Mouse (Mus musculus) 416B (cell line): Measurements from ENCODE around the gene Chrnb1.
A peak's percentile ranks its signal among the peaks of the same experiment; 100 is the strongest.

Experiments
- DNase-seq: peaks from one replicate; pipeline ENCODE4 v3.0.0; 2011; ENCODE audit warnings: low read depth

Gene Chrnb1

GRCm38 (mm10) chr11:69774961-69775360, 20.8 kb downstream of the Chrnb1 start:
- no peak for DNase-seq

GRCm38 (mm10) chr11:69767625-69767909, 28.2 kb downstream of the Chrnb1 start:
- no peak for DNase-seq

- DNase-seq: no peak
These were observed 28.7 kb downstream of the Chrnb1 start for GRCm38 (mm10) chr11:69766872-69767624.

- peak; percentile 40 for DNase-seq
These were observed 29.6 kb downstream of the Chrnb1 start for GRCm38 (mm10) chr11:69766126-69766609.

GRCm38 (mm10) chr11:69765221-69766125, 30.3 kb downstream of the Chrnb1 start, which contains the start of gene Zbtb4:
Zbtb4 (plus strand) TSS chr11:69765912.
- peak; percentile 39 for DNase-seq

- peak; percentile 62 for DNase-seq
These were observed 32.2 kb downstream of the Chrnb1 start for GRCm38 (mm10) chr11:69763551-69763950.

- no peak for DNase-seq
These were observed 33.9 kb downstream of the Chrnb1 start, which contains the start of gene Slc35g3 for GRCm38 (mm10) chr11:69761868-69762267. Slc35g3 (minus strand) TSS chr11:69761968.

GRCm38 (mm10) chr11:69760901-69761200, 34.9 kb downstream of the Chrnb1 start:
- DNase-seq: no peak

- no peak for DNase-seq
These were observed 35.4 kb downstream of the Chrnb1 start for GRCm38 (mm10) chr11:69760160-69760900.

- peak; percentile 97 for DNase-seq
These were observed 36.6 kb downstream of the Chrnb1 start for GRCm38 (mm10) chr11:69758971-69759721.

GRCm38 (mm10) chr11:69758478-69758970, 37.2 kb downstream of the Chrnb1 start, which contains the start of gene Polr2a:
Polr2a (minus strand) TSS chr11:69758637.
- DNase-seq: peak; percentile 99

- peak; percentile 95 for DNase-seq
These were observed 37.7 kb downstream of the Chrnb1 start for GRCm38 (mm10) chr11:69758090-69758456.

GRCm38 (mm10) chr11:69757303-69758089, 38.2 kb downstream of the Chrnb1 start:
- no peak for DNase-seq

- peak; percentile 82 for DNase-seq
These were observed 41.0 kb downstream of the Chrnb1 start for GRCm38 (mm10) chr11:69754701-69755100.

GRCm38 (mm10) chr11:69754233-69754632, 41.5 kb downstream of the Chrnb1 start:
- DNase-seq: no peak

- DNase-seq: peak; percentile 74
These were observed 43.1 kb downstream of the Chrnb1 start for GRCm38 (mm10) chr11:69752686-69753085.

- peak; percentile 73 for DNase-seq
These were observed 44.1 kb downstream of the Chrnb1 start for GRCm38 (mm10) chr11:69751635-69752034.
